Mouse (Mus musculus) gonadal fat pad, adult 2 months (tissue): ENCODE measurements around the gene Sh3bp2. TPM values are rescaled to one million over a fixed set of nuclear protein-coding genes. Genes with fewer than 3 reads are reported as not detected.
A peak's percentile ranks its signal among the peaks of the same experiment; 100 is the strongest.
"Not testable (repeated sequence)": the region's sequence is repeated elsewhere in the genome, so short reads cannot be mapped to it uniquely, and the experiment has no call there.

ENCODE experiments used
- DNase-seq: peaks from one replicate; pipeline ENCODE4 v3.0.0-alpha.2; 2012; ENCODE audit warnings: low read depth
- polyA plus RNA-seq: library from polyadenylated mRNA; depleted of rRNA; stranded (reverse); fragments of >200 nt; gene quantifications from 2 replicates; pipeline ENCODE4 v1.2.3, GENCODE M21; 2012

The Sh3bp2 gene
- polyA plus RNA-seq, 1 experiment, result 16.2 TPM

DNA sequence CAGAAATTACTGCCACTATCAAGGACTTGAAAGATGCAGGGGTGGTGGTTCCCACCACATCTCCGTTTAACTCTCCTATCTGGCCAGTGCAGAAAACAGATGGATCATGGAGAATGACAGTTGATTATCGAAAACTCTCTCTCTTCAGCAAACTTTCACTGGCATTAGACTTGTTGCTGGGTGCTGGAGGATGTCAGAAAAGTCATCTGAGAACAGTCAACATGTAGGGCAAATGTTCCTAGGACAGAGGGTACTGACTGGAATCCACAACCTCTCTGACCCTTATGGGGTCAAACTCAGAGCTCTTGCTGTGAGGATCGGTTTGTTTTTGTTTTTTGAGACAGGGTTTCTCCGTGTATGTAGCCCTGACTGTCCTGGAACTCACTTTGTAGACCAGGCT, 46.9 kb downstream of the Sh3bp2 start:
- DNase-seq, result not testable (repeated sequence)

DNA sequence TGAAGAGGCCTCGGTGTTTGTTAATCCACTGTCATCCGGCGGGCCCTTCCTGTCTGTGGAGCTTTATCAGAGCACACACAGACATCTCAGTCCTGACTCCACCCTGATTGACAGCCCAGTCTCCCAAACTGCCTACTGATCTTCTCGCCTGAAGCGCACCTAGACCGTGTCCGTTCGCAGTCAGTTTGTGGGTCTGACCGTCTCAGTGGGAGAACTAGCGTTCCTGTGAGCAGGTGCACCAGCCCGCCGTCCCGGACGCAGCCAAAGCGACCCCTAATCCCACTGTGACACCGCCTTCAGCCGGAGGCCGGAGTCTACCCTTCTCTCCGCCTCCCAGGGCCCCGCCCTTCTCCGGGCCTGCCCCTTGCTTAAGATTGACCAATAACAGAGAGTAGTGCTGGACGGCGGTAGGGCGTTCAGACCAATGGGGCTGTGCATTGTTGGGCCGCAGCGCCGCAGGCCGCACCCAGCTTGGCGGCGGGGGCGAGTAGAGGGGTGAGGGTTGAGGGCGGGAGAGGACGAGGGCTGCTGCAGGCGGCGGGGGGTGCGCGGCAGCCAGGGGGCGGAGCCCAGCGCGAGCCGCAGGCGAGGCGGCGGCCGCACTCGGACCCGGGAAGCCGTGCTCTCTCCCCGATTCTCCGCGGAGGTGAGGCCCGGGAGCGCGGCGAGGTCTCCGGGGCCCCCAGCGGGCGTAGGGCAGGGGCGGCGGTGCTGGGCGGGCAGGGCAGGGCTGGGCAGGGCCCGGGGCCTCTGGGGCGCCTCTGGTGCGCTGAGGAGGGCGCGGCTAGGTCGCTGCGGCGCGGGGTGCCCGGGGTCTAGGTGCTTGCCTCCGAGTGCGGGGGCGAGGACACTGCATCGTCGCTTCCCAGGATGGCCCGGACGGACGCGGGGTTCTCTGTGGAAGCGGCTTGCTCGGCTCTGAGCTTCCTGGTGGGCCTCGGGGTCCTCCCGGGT, 47.9 kb downstream of the Sh3bp2 start, which contains the start of gene Add1:
Gene Add1, plus strand, starts transcription at position 397 of the 954 bp plus-strand sequence.
- peak; percentile 74 for DNase-seq

DNA sequence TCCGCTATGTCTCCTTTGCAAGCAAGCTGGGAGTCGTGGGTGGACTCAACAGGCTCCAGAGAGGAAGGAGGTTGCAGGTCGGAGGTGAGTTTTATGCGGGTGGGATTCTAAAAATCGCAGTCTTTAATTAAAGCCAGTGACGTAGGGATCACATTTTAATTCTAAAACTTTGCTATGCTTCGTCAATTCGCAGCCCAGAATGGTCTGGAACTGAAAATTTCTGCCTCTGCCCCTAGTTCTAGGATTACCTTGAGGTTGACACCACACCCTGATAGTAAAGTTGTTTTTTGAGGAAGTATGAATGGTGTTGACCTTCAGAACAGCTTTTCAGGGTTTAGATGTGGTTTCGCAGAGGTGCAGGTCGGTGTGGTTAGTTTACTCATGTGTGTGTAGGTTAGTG, 49.1 kb downstream of the Sh3bp2 start:
- no peak for DNase-seq

DNA sequence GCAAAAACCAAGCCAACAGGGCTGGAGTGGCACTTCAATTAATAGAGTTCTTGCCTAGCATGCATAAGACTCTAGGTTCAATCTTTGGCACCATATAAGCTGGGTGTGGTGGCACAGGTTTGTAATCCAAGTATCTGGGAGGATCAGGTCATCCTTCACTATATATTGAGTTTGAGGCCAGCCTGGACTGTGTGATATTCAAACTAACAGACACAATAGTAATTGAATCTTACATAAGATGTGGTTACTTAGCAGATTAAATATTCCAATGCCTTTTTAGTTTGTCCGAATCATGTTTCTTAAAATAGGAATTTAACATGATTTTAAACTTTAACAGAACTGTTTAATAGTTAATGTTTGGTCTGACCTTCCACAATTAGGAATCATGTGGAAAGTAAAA, 50.6 kb downstream of the Sh3bp2 start:
- no peak for DNase-seq

DNA sequence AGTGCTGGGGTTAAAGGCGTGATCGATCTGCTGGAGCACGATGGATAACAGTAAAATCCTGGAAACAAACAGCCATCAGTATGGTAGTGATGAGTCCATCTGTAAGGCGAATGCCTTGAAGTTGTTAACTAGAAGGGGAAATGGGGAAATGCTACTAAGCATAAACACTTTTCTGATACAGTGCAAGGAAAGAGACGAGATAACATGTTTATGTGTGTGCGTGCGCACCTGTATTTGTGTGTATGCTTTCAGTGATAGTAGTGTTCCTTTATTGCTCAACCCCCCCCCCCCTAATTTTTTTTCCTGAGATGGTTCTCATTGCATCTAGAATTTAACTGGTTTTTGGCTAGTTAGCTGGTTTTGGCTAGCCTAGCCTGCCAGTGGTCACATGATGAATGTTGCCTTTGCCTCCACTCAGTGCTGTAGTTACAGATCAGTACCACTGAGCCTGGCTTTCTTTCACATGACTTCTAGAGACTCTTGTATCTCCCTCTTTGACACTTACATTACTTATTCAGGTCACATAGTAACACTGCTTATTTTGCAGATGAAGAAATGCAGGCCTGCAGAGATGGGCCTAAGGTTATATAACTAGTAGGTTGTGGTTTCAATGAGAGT, 52.5 kb downstream of the Sh3bp2 start:
- no peak for DNase-seq

DNA sequence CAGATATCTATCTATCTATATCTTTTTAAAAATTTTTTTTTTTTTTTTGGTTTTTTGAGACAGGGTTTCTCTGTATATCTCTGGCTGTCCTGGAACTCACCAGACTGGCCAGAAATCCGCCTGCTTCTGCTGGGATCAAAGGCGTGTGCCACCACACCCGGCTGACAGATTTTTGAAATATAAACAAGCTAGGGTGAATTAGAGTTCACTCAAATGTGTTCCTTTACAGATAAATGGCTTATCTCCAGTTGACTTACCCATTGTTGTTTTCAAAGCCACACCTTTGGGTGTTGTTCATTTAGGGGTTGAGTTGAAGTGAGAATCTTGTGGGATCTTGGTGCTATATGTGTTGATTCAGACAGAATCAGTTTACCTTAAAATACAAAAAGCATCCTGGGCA, 53.7 kb downstream of the Sh3bp2 start:
- no peak for DNase-seq

DNA sequence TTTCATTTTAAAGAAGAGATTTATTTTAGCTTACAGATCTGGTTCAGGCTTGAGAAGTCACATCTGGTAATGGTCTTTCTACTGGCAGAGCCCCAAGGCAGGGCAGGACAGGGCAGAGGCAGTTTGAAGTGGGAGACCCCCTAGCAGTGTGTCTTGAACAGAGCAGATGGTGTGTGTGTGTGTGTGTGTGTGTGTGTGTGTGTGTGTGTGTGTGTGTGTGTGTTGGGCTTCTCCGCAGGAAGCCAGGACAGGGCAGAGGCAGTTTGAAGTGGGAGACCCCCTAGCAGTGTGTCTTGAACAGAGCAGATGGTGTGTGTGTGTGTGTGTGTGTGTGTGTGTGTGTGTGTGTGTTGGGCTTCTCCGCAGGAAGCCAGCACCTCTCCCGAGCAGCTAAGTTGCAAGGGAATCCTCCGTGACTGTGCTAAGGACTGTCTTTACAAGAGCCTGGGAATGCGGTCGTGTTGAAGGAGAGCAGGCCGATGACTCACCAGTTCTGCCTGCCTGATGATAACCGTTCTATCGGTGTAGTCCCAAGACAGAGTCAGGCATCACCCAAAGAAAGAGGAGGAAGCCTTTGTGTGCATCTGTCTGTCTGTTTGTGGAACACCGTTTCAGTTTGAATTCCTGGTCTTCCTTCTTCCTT, 56.2 kb downstream of the Sh3bp2 start:
- DNase-seq, result not testable (repeated sequence)

DNA sequence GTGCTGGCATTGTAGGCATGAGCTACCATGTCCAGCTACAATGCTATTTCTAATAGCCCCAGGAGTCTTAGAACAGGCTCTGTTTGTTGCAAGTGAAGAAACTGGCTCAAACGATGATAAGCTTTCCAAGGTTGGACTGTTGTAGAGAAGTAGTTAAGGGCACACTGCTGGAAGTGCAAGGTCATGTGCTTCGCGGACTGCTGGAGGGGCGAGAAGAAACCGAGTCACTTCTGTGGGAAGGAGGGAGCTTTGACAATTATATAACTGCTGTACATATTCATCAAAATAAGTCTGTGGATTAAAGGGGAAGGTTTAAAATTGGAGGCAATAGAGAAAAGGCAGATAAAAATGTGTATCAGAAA, 56.7 kb downstream of the Sh3bp2 start:
- DNase-seq, result no peak

DNA sequence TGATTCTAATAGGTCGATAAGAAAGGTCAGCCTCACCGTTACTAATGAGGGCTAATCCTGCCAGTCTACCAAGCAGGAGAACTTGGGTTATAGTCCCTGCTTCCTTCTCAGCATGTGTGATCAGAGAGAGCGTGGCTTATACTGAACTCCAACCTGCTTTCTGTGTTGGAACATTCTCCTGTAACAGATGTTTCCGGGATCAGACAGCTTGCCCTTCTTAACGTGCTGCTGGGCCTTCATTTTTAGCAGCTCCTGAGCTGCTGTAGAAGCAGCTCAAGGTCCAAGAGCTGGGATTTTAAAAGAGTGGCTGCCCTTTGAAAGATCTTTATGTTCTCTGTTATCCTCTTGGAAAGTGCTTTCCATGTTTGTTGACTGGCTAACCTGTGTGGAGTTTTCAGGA, 59.6 kb downstream of the Sh3bp2 start:
- no peak for DNase-seq

DNA sequence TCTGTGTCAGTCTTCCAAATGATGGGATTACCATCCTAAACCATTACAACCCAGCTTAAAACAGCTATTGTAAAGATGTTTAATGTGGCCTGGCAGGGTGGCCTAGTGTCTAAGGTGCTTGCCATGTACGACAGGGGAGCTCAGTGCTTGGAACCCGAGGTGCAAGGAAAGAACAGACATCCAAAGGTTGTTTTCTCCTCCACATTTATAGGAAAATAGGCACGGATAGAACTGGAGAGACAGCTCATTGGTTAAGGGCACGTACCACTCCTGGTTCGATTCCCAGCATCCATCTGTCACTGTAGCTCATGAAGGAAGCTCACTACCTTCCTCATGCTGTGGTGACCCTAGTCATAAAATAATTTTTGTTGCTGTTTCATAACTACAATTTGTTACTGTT, 62.2 kb downstream of the Sh3bp2 start:
- no peak for DNase-seq

DNA sequence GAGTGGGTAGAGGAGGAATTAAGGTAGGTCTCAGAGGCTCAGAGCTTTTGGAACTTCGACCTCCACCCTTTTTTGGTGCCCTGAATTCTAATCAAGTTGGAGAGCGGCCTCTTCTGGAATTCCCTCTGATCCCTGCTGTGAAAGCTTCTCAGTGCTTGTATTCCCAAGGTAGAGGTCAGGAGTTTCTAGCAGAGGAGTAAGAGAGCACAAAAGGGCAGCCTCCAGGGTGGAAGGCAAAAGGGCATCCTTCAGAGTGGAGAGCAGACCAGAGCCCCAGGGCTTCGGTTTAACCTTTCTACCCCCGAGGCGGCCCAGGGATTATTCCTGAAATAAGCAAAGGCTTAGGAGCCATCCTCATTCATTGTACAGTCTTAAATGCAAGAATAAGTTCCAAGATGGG, 64.4 kb downstream of the Sh3bp2 start:
- no peak for DNase-seq

DNA sequence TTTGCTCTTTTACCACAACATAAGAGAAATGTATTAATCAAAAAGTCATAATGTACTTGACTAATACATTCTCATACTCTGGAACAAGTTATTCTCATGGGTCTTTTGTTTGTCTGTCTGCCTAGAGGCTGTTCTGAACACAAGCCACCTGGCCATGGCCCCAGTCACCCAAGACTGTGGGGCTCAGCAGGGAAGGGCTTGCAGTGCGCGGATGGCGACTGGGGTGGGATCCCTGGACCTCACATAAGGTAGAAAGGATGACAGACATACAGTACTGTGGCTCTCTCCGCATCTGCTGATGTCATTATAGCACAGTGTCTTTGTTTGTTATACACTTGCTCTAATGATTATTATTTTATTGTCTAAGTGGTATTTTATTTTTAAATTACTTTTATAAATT, 65.1 kb downstream of the Sh3bp2 start:
- no peak for DNase-seq

DNA sequence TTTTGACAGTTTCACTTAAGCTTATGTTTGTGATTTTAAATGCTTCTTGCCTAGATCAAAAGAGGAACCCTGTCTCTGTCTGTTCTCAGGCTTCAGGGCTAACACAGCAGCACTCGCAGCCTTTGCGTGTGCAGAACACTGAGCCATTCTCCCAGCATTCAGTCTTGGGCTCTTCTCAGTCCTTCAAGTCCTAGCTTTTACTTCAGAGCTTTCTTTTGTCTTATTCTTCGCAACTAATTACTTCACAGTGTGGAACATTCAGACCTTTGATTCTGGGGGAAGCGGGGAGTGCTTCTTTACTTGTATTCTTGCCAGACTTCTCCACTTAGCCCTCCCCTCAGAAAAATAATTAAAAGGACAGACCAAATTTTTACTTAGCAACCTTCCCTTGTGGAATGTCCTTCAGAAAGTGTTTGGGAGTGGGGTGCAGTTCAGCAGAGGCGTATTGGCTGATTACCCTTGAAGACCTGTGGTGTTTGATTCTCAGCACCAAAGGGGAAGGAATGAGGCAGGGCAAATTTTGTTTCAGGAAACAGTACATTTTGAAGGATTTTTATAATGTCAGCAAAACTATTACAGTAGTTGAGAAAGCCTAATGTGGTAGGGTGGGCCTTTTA, 65.9 kb downstream of the Sh3bp2 start:
- no peak for DNase-seq

DNA sequence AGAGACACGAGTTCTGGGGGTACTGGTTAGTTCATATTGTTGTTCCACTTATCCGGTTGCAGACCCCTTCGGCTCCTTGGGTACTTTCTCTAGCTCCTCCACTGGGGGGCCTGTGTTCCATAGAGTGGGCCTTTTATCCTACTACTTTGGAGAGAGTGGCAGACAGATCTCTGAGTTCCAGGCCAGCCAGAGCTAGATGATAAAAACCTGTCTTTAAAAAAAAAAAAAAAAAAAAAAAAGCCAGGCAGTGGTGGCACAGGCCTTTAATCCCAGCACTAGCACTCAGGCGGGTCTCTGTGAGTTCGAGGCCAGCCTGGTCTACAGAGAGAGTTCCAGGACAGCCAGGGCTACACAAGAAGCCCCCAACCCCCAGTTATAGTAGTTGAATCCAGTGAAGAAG, 66.6 kb downstream of the Sh3bp2 start:
- not testable (repeated sequence) for DNase-seq

DNA sequence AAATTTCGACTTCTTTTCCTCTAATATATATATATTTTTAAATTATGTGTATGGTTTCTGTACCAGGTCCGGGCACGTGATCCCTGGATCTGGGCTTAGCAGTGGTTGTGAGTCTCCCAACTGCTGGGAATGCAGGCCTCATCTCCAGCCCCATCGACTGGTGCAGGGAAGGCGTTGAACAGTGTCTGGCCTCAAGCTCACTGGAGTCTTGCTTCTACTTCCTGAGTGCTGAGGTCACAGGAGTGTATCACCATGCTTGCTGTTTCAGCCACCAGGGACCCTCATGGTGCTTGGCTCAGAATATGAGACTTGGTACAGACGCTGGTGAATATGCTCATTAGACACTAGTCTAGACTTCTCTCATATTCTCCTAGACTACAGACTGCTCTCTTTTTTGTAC, 67.0 kb downstream of the Sh3bp2 start:
- DNase-seq, result no peak

DNA sequence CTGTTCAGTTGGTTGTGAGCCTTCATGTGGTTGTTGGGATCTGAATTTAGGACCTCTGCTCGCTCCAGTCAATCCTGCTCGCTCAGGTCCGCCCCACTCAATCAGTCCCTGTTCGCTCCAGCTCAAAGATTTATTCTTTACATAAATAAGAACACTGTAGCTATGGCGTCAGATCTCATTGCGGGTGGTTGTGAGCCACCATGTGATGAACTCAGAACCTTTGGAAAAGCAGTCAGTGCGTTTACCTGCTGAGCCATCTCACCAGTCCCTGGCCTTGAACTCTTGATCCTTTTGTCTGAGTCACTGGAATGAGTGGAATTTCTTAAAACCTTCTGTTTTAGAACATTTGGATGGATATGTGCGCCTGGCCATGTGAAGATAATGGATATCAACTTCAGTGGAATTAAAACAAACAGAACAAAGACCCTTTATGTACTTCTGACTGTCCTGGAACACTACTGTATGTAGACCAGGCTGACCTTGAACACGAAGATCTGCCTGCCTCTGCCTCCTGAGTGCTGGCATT, 67.6 kb downstream of the Sh3bp2 start:
- DNase-seq, result no peak

DNA sequence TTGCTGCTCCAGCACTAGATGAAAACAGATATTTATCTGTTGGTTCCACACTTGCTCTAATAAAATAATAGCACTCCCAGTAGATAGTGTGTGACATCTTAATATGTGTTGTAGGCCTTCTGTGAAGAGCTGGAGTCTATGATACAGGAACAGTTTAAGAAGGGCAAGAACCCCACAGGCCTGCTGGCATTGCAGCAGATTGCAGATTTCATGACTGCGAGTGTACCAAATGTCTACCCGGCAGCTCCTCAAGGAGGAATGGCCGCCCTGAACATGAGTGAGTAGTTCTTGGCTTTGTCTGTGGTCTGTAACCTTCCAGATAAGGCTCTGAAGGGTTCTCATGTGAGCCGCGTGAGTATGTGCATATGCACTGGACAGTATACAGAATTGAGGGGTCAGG, 78.9 kb downstream of the Sh3bp2 start:
- DNase-seq, result no peak

DNA sequence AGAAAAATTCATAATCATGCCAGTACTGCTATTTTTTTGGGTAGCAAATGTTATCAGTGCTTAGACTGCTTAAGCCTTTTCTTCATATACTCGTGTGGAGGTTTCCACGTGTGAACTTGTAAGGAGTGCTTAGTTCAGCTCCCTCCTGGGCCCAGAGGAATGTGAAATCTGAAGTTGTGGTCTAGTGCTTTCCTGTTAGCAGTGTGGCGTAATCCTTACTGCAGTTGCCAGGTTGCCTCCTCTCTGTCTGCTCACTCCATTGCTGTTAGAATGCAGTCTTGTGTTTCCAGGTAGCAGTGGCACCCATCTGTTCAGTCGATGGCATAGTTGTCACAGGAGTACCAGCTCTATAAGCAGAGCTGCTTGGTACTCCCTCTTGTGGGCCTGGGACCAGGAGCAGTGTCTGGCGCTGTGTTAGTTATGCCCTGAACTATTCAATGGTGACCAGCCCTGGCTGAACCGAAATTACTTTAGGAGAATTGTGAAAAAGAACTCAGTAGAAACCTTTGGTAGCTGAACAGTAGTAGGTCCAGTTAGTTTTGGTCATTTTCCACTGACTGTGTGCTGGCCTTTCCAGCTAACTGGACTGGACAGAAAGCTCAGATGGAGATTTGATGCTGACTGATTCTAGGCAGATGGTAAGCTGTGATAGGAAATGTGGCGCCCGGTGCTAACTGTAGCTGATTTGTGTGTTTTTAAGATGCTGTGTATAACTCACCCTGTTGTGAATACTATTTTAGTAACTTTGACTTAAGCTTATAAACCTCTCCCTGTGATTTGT, 81.7 kb downstream of the Sh3bp2 start:
- no peak for DNase-seq

DNA sequence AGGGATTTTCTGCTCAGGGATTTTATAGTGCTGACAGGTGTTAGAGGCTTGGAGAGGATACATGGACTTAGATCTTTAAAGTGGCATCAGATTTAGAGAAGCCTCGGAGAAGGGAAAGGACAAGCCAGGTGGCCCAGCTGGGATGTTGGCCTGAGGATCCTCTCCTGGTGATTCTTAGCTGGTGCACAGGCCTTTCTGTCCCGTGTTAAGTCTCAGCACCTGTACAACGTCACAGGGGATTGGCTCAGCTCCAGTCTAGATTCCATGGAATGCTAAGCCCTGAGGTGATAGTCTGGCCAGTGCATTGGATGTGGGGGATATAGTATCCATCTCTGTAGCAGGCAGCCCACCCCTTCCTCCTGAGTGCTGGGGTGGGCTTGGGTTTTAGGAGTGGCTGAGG, 82.6 kb downstream of the Sh3bp2 start:
- no peak for DNase-seq

DNA sequence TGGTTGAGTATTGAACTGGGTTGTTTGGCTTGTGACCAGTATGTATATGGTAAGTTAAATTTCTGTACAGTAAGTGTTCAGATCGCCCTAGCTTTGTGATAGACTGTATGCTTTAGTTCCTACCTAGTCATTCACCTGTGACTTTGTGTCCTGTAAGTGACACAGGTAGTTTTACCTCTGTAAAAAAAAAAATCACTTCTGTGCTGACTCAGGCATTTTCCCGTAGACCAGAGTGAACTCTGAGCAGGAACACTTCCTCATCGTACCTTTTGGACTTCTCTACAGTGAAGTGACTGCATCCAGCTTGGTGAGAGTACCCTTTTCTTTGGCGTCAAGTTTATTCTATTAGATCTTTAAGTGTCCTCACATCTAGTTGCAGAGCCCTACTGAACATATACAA, 84.3 kb downstream of the Sh3bp2 start:
- DNase-seq, result no peak
